Mouse (Mus musculus) bone marrow, adult 2 months (tissue): ENCODE measurements at regions not wholly inside any gene's neighbourhood (a gene's known extent, or its start where the extent isn't known, plus 50 kb on each side); places are given as distances from the start of the nearest gene placed in this dataset.

Source experiments
- CTCF ChIP-seq: fragments of 200-500 bp; IDR thresholded peaks from 2 replicates; pipeline ENCODE4 v1.5.1; 2011; ENCODE audit warnings: low read length, control low read depth; ENCODE audit not compliant: control insufficient read depth, insufficient read depth
- POLR2A ChIP-seq: fragments of 200-500 bp; IDR thresholded peaks from 2 replicates; pipeline ENCODE4 v1.6.1; 2011; ENCODE audit warnings: low read depth, mild to moderate bottlenecking, control low read depth, low read length, borderline replicate concordance; ENCODE audit not compliant: control insufficient read depth

GRCm38 (mm10) chr3:61656143-61656542, 290.4 kb upstream of the B430305J03Rik start:
- TF ChIP-seq CTCF (no peak), POLR2A (no peak)
